Mouse (Mus musculus) brain, embryonic 14.5 days (tissue): ENCODE data around the gene Serpinb6a.

Source experiments
- CTCF ChIP-seq: fragments of 200-500 bp; IDR thresholded peaks from 2 replicates; pipeline ENCODE4 v1.5.1; 2012; ENCODE audit warnings: inconsistent platforms, mild to moderate bottlenecking, moderate library complexity, borderline replicate concordance; ENCODE audit not compliant: insufficient read depth, insufficient read length; ENCODE audit errors: extremely low read depth
- POLR2A ChIP-seq: fragments of 200-500 bp; IDR thresholded peaks from 2 replicates; pipeline ENCODE4 v1.6.1; 2012; ENCODE audit warnings: mild to moderate bottlenecking, inconsistent platforms, borderline replicate concordance; ENCODE audit not compliant: poor library complexity, insufficient read depth, insufficient read length, severe bottlenecking; ENCODE audit errors: extremely low read depth

DNA sequence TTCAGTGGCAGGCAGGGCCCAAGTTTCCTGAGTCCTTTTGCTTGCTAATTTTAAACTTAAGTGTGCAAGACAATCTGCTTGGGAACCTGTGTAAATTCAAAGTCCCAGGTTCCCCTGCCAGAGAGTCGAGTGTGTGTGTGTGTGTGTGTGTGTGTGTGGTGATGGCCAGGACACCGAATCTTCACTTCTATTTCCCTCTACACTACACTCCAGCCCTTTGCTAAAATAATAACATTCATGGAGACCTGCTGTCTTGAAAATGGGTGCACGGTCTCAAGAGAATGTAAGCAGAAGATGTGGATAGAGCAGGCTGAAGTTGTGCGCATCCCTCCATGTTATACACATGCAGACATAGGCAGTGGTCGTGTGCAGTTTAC, 35.5 kb upstream of the Serpinb6a start:
- TF ChIP-seq CTCF (no peak), POLR2A (no peak)
